Mouse (Mus musculus): ENCODE results near the gene Car14.

DNA sequence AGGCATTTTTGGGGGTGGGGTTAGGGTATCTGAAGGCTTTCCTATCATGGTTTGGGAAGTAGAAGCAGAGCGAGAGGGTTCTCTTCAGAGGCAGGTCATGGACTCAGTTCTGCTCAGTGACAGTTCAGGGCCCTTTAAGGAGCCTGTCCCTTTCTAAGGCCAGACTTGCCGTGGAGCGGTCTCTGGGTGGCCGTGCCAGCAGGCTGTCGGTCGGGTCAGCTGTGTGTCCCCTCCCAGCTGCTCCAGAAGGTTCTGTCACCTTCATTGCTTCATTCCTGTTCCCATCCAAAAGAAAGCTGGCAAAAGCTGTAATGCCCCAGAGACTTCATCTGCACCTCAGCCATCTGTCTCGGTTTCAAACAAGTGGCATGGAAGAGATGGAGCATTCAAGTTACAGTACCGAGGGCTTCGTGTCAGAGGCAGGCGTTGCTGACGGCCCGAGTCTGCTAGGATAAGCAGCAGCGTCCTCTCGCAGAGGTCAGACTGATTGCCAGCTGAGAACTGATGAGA is 41.3 kb upstream of the Car14 start:
- TF ChIP-seq CTCF (IDR thresholded peaks at IDR 0.05 in 2 of 3, conservative IDR thresholded peaks at IDR 0.05 in 1 of 3; ENCODE audit: control insufficient read depth in 1 of 3, insufficient read depth in 1 of 3, low read depth in 2 of 3, low read length in 3 of 3, poor library complexity in 1 of 3, severe bottlenecking in 1 of 3), result no peak
- no peak for TF ChIP-seq TAL1 (IDR thresholded peaks at IDR 0.05; ENCODE audit: low read length)
- no peak for TF ChIP-seq ZNF384 (IDR thresholded peaks at IDR 0.05; ENCODE audit: low read depth, low read length)

Data from MEL (cell line).